Mouse (Mus musculus) lung, adult 2 months (tissue): Measurements from ENCODE around the gene Kcns1. TPM values are rescaled to one million over a fixed set of nuclear protein-coding genes. Genes with fewer than 3 reads are reported as not detected.

ENCODE experiments used
- DNase-seq: peaks from one replicate; pipeline ENCODE4 v3.0.0; 2022
- H3K4me1 ChIP-seq: fragments of 200-500 bp; 2 replicates; pipeline ENCODE4 v1.6.1; 2011; ENCODE audit warnings: low read length; ENCODE audit not compliant: control insufficient read depth, insufficient read depth
- H3K4me3 ChIP-seq: fragments of 200-500 bp; replicated peaks from 2 replicates; pipeline ENCODE3; 2011; ENCODE audit warnings: low read depth, mild to moderate bottlenecking, control low read depth, low read length; ENCODE audit errors: extremely low read depth
- CTCF ChIP-seq: fragments of 200-500 bp; IDR thresholded peaks from 2 replicates; pipeline ENCODE4 v1.5.1; 2011; ENCODE audit warnings: mild to moderate bottlenecking, low read length, control low read depth; ENCODE audit not compliant: insufficient read depth
- POLR2A ChIP-seq: fragments of 200-500 bp; IDR thresholded peaks from 2 replicates; pipeline ENCODE4 v1.6.1; 2011; ENCODE audit warnings: low read depth, mild to moderate bottlenecking, control low read depth, low read length, borderline replicate concordance; ENCODE audit errors: extremely low read depth
- WGBS: fragments of 180-500 bp; shearing (Covaris S2); methylation state at CpG from one replicate; pipeline ENCODE4 v1.1.7; 2018; 5-methylcytosine and 5-hydroxymethylcytosine counted together
- polyA plus RNA-seq: library from polyadenylated mRNA; depleted of rRNA; stranded (reverse); fragments of >200 nt; gene quantifications from 2 replicates; pipeline ENCODE4 v1.2.3, GENCODE M21; 2012; rRNA removed

Gene Kcns1
- polyA plus RNA-seq, 1 experiment, result 0.21 TPM

- 52% methylated on average over 1 of the region's 1 CpGs for WGBS
- H3K4me1 ChIP-seq, result peaks cover 7% of the 10 kb centered on the region; the same call in 1 of the 2 replicates
- DNase-seq, result no peak
- no peak overlapping the region for H3K4me3 ChIP-seq
- TF ChIP-seq CTCF (no peak), POLR2A (no peak)
Measured at GRCm38 (mm10) chr2:164135367-164135766, 35.5 kb downstream of the Kcns1 start.

GRCm38 (mm10) chr2:164134563-164134962 lies 36.4 kb downstream of the Kcns1 start:
- no peak for DNase-seq
- WGBS, result 49% methylated on average over 6 of the region's 6 CpGs
- Histone ChIP-seq H3K4me3 (no peak overlapping the region), H3K4me1 (peaks cover 3% of the 10 kb centered on the region; the same call in 1 of the 2 replicates)
- TF ChIP-seq CTCF, result peak; percentile 51
- TF ChIP-seq POLR2A, result no peak

GRCm38 (mm10) chr2:164131586-164131985 lies 39.3 kb downstream of the Kcns1 start:
- no peak for DNase-seq
- WGBS, result 97% methylated on average over 1 of the region's 1 CpGs
- H3K4me3 ChIP-seq, result no peak overlapping the region
- H3K4me1 ChIP-seq, result peaks cover 6% of the 10 kb centered on the region; the same call in 1 of the 2 replicates
- TF ChIP-seq POLR2A (no peak), CTCF (no peak)

GRCm38 (mm10) chr2:164128576-164129411 lies 42.1 kb downstream of the Kcns1 start:
- no peak overlapping the region for H3K4me3 ChIP-seq
- WGBS, result 87% methylated on average over 12 of the region's 12 CpGs
- TF ChIP-seq CTCF, result no peak
- peaks cover 3% of the 10 kb centered on the region; the same call in 1 of the 2 replicates for H3K4me1 ChIP-seq
- no peak for DNase-seq

- 75% methylated on average over 2 of the region's 2 CpGs for WGBS
- DNase-seq, result no peak
- peaks cover 3% of the 10 kb centered on the region; the same call in 1 of the 2 replicates for H3K4me1 ChIP-seq
- no peak overlapping the region for H3K4me3 ChIP-seq
- TF ChIP-seq CTCF (no peak), POLR2A (no peak)
Measured at GRCm38 (mm10) chr2:164127297-164127696, 43.6 kb downstream of the Kcns1 start.

GRCm38 (mm10) chr2:164126533-164126955 lies 44.4 kb downstream of the Kcns1 start:
- 69% methylated on average over 13 of the region's 13 CpGs for WGBS
- Histone ChIP-seq H3K4me3 (no peak overlapping the region), H3K4me1 (peaks cover 3% of the 10 kb centered on the region; the same call in 1 of the 2 replicates)
- peak; percentile 31 for DNase-seq
- TF ChIP-seq POLR2A (no peak), CTCF (peak; percentile 61)

GRCm38 (mm10) chr2:164123169-164123766 lies 47.6 kb downstream of the Kcns1 start:
- no peak for DNase-seq
- TF ChIP-seq CTCF (no peak), POLR2A (no peak)
- H3K4me3 ChIP-seq, result no peak overlapping the region
- peaks cover 3% of the 10 kb centered on the region; the same call in 1 of the 2 replicates for H3K4me1 ChIP-seq
- 64% methylated on average over 5 of the region's 5 CpGs for WGBS

GRCm38 (mm10) chr2:164119503-164119902 lies 51.4 kb downstream of the Kcns1 start:
- Histone ChIP-seq H3K4me3 (no peak overlapping the region), H3K4me1 (no peaks in the 10 kb centered on the region)
- no peak for TF ChIP-seq POLR2A
- no peak for TF ChIP-seq CTCF
- 95% methylated on average over 6 of the region's 6 CpGs for WGBS
- no peak for DNase-seq

- H3K4me3 ChIP-seq, result no peak overlapping the region
- peaks cover 5% of the 10 kb centered on the region for H3K4me1 ChIP-seq
- TF ChIP-seq CTCF, result no peak
- no peak for TF ChIP-seq POLR2A
- no peak for DNase-seq
- 81% methylated on average over 10 of the region's 10 CpGs for WGBS
Measured at GRCm38 (mm10) chr2:164115531-164115930, 55.4 kb downstream of the Kcns1 start.

GRCm38 (mm10) chr2:164114051-164114450 lies 56.9 kb downstream of the Kcns1 start:
- WGBS, result 85% methylated on average over 6 of the region's 6 CpGs

More at GRCm38 (mm10) chr2:164114051-164114450, 56.9 kb downstream of the Kcns1 start:
- no peak for DNase-seq
- Histone ChIP-seq H3K4me1 (peaks cover 5% of the 10 kb centered on the region), H3K4me3 (no peak overlapping the region)
- no peak for TF ChIP-seq POLR2A
- no peak for TF ChIP-seq CTCF

Other genes with a start within 250 kb of the Kcns1 start
- 39.4 and 52.8 TPM in 2 replicates for gene Ywhab, start 176.2 kb downstream of the Kcns1 start, polyA plus RNA-seq
- 0.40 and 0.50 TPM in 2 replicates for gene Pabpc1l, start 145.7 kb downstream of the Kcns1 start, polyA plus RNA-seq
- 22.0 and 31.3 TPM in 2 replicates for gene Stk4, start 100.8 kb downstream of the Kcns1 start, polyA plus RNA-seq
- 43.5 and 48.8 TPM in 2 replicates for gene Tomm34, start 99.9 kb downstream of the Kcns1 start, polyA plus RNA-seq
- 0.27 and 16.2 TPM in 2 replicates for gene Wfdc5, start 11.6 kb upstream of the Kcns1 start, polyA plus RNA-seq
- 0.43 and 4.4 TPM in 2 replicates for gene Wfdc12, start 19.5 kb upstream of the Kcns1 start, polyA plus RNA-seq
- gene Wfdc15a, start 29.0 kb upstream of the Kcns1 start, polyA plus RNA-seq, result not detected in 2 replicates
- 0.34 TPM in 1 of 2 replicates, not detected in the other for gene Wfdc15b, start 50.5 kb upstream of the Kcns1 start, polyA plus RNA-seq
- gene Svs2, start 67.4 kb upstream of the Kcns1 start, polyA plus RNA-seq, result not detected in 2 replicates
- gene Svs3b, start 85.5 kb upstream of the Kcns1 start, polyA plus RNA-seq, result not detected in 2 replicates
- gene Svs4, start 107.3 kb upstream of the Kcns1 start, polyA plus RNA-seq, result not detected in 2 replicates
- gene Svs3a, start 118.2 kb upstream of the Kcns1 start, polyA plus RNA-seq, result not detected in 2 replicates
- not detected in 2 replicates for gene Svs6, start 145.6 kb upstream of the Kcns1 start, polyA plus RNA-seq
- not detected in 2 replicates for gene Svs5, start 161.6 kb upstream of the Kcns1 start, polyA plus RNA-seq
- 64.8 and 662 TPM in 2 replicates for gene Slpi, start 218.0 kb upstream of the Kcns1 start, polyA plus RNA-seq
- gene Rbpjl, start 232.0 kb upstream of the Kcns1 start, polyA plus RNA-seq, result 86.8 and 101 TPM in 2 replicates
- gene Matn4, start 234.0 kb upstream of the Kcns1 start, polyA plus RNA-seq, result 78.0 and 80.1 TPM in 2 replicates